Mouse (Mus musculus): ENCODE results near the gene Dock11. TPM values are rescaled to one million over a fixed set of nuclear protein-coding genes. Genes with fewer than 3 reads are reported as not detected.
A peak's percentile ranks its signal among the peaks of the same experiment; 100 is the strongest.

The Dock11 gene
- polyA plus RNA-seq, 1 experiment = 2.2 TPM

DNA sequence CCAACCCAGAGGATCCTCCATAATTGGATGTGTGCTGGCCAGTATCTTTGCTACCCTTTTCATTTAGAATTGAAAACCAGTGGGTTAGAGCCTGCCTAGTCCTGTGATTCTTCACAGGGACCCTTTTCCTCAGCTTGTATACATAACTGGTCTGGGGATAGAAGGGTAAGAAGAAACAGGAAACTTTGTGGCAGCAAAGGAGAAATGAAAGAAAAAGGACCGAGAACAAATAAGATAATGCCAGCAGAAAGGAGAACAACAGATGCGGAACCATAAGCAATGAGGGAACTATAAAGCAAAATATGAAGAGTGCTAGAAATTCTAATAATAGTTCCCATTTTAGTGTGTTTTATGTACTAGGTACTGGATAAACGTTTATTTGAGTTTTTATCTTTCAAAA, 212.7 kb downstream of the Dock11 start:
- no peaks in the 10 kb centered on the region for H3K36me3 ChIP-seq (ENCODE audit: control insufficient read depth, insufficient read depth)
- no peak overlapping the region for H3K4me3 ChIP-seq (ENCODE audit: insufficient read depth, poor library complexity, severe bottlenecking)
- no peaks in the 10 kb centered on the region for H3K79me2 ChIP-seq (ENCODE audit: control insufficient read depth, insufficient read depth)
- no peaks in the 10 kb centered on the region for H3K79me3 ChIP-seq (ENCODE audit: low read depth)
- no peaks in the 10 kb centered on the region for H3K27me3 ChIP-seq (ENCODE audit: control insufficient read depth, insufficient read depth, insufficient read length)
- no peak overlapping the region for H3ac ChIP-seq (ENCODE audit: control insufficient read depth, insufficient read length, low read depth)
- TF ChIP-seq MAX (IDR thresholded peaks at IDR 0.05) (no peak), USF1 (IDR thresholded peaks at IDR 0.05; ENCODE audit: low read depth) (no peak), MYOD1 (IDR thresholded peaks at IDR 0.05; ENCODE audit: control insufficient read depth, insufficient read length, low read depth) (no peak), FOSL1 (IDR thresholded peaks at IDR 0.05; ENCODE audit: insufficient read depth, low read length, poor library complexity, severe bottlenecking) (no peak), CEBPB (IDR thresholded peaks at IDR 0.05; ENCODE audit: low read depth) (no peak), MYOG (IDR thresholded peaks at IDR 0.05; ENCODE audit: control insufficient read depth, extremely low read depth, insufficient read length) (no peak), CTCF (IDR thresholded peaks at IDR 0.05; ENCODE audit: control insufficient read depth, insufficient read depth, insufficient read length) (no peak)

DNA sequence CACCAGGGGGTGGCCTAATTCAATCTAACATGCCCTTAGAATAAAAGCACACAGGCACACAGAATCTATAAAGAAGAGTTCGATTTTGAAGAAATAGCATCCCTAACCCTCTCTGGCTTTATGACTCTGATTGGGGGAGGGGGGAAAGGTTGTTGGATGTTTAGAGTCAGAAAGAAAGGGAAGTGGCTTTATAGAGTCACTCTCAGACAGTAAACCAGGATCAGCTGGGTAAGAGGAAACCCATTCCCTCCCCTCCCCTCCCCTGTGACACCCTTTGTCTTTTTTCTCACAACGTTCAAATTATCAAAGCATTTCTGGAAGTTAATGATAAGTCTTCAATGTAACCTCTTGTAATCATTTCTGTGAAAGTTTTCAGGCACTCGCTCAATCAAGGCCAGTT, 220.0 kb downstream of the Dock11 start:
- Histone ChIP-seq H3K79me3 (ENCODE audit: low read depth) (peaks cover 1% of the 10 kb centered on the region), H3K27me3 (ENCODE audit: control insufficient read depth, insufficient read depth, insufficient read length) (no peaks in the 10 kb centered on the region), H3K4me3 (ENCODE audit: insufficient read depth, poor library complexity, severe bottlenecking) (no peak overlapping the region), H3ac (ENCODE audit: control insufficient read depth, insufficient read length, low read depth) (no peak overlapping the region), H3K79me2 (ENCODE audit: control insufficient read depth, insufficient read depth) (no peaks in the 10 kb centered on the region), H3K36me3 (ENCODE audit: control insufficient read depth, insufficient read depth) (no peaks in the 10 kb centered on the region)
- no peak for TF ChIP-seq FOSL1 (IDR thresholded peaks at IDR 0.05; ENCODE audit: insufficient read depth, low read length, poor library complexity, severe bottlenecking)
- no peak for TF ChIP-seq MYOD1 (IDR thresholded peaks at IDR 0.05; ENCODE audit: control insufficient read depth, insufficient read length, low read depth)
- TF ChIP-seq MAX (IDR thresholded peaks at IDR 0.05) = no peak
- no peak for TF ChIP-seq USF1 (IDR thresholded peaks at IDR 0.05; ENCODE audit: low read depth)
- no peak for TF ChIP-seq CTCF (IDR thresholded peaks at IDR 0.05; ENCODE audit: control insufficient read depth, insufficient read depth, insufficient read length)
- TF ChIP-seq MYOG (IDR thresholded peaks at IDR 0.05; ENCODE audit: control insufficient read depth, extremely low read depth, insufficient read length) = no peak
- TF ChIP-seq CEBPB (IDR thresholded peaks at IDR 0.05; ENCODE audit: low read depth) = no peak

DNA sequence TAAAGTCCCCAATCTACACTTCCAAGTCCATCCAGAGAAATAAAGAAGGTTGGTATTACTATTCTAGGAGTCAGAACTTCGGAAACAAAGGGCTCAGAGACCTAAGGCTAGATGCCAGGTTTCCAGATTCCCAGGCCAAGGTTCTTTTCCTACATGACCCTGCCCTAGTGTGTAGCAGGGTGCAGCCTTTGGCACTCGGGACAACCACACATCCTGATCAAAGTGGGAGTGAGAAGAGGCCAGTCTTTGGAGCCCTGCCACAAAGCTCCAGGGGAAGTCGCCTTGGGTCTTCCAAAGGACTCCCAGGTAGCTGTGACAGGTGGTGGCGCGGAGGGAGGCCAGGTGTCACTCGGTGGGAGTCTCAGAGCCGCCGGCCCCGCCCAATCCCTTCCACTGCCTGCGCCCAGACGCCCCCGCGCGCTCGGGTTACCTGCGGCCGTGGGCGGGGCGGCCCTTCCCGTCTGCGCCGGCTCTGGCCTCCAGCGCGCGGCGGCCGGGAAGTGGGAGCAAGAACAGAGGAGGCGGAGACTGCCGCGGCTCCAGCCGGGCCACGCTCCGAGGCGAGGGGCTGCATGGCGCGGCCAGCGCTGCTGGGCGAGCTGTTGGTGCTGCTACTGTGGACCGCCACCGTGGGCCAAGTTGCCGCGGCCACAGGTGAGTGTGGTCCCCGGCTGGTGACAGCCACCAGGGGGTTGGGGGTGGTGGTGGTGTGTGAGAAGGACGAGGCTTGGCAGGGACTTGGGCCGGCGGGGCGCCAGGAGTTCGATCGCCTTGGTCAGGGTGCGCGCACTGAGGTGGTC, 223.2 kb downstream of the Dock11 start, which contains the start of gene Il13ra1:
Gene Il13ra1, plus strand, starts transcription at position 489 of the 800 bp plus-strand sequence.
- Histone ChIP-seq H3K79me3 (ENCODE audit: low read depth) (peaks cover 1% of the 10 kb centered on the region), H3K36me3 (ENCODE audit: control insufficient read depth, insufficient read depth) (no peaks in the 10 kb centered on the region), H3K4me3 (ENCODE audit: insufficient read depth, poor library complexity, severe bottlenecking) (peak within 1 kb of the TSS; percentile 26), H3K79me2 (ENCODE audit: control insufficient read depth, insufficient read depth) (no peaks in the 10 kb centered on the region), H3K27me3 (ENCODE audit: control insufficient read depth, insufficient read depth, insufficient read length) (no peaks in the 10 kb centered on the region), H3ac (ENCODE audit: control insufficient read depth, insufficient read length, low read depth) (peak within 1 kb of the TSS; percentile 90)
- no peak for TF ChIP-seq MYOG (IDR thresholded peaks at IDR 0.05; ENCODE audit: control insufficient read depth, extremely low read depth, insufficient read length)
- TF ChIP-seq USF1 (IDR thresholded peaks at IDR 0.05; ENCODE audit: low read depth) = no peak
- no peak for TF ChIP-seq FOSL1 (IDR thresholded peaks at IDR 0.05; ENCODE audit: insufficient read depth, low read length, poor library complexity, severe bottlenecking)
- no peak for TF ChIP-seq MAX (IDR thresholded peaks at IDR 0.05)
- TF ChIP-seq MYOD1 (IDR thresholded peaks at IDR 0.05; ENCODE audit: control insufficient read depth, insufficient read length, low read depth) = no peak
- TF ChIP-seq CEBPB (IDR thresholded peaks at IDR 0.05; ENCODE audit: low read depth) = no peak
- no peak for TF ChIP-seq CTCF (IDR thresholded peaks at IDR 0.05; ENCODE audit: control insufficient read depth, insufficient read depth, insufficient read length)

DNA sequence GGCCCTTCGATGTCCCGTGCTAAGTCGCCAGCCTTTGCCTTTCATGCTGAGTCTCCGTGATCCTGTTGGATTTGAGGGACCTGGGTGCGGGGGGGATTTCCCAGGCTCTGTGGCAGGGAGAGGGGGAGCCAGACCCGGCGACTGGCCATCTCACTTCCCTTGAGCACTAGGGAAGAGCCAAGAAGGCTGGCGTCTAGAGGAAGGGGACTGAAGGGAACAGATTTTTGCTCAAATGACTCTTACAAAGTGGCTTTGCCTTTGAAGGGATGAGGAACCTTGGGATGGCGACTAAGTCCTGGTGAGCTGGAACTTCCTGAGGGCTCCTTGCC, 223.8 kb downstream of the Dock11 start:
- Histone ChIP-seq H3ac (ENCODE audit: control insufficient read depth, insufficient read length, low read depth) (peak overlapping the region; percentile 90), H3K79me3 (ENCODE audit: low read depth) (peaks cover 1% of the 10 kb centered on the region), H3K79me2 (ENCODE audit: control insufficient read depth, insufficient read depth) (no peaks in the 10 kb centered on the region), H3K27me3 (ENCODE audit: control insufficient read depth, insufficient read depth, insufficient read length) (no peaks in the 10 kb centered on the region), H3K4me3 (ENCODE audit: insufficient read depth, poor library complexity, severe bottlenecking) (peak overlapping the region; percentile 26), H3K36me3 (ENCODE audit: control insufficient read depth, insufficient read depth) (no peaks in the 10 kb centered on the region)
- no peak for TF ChIP-seq USF1 (IDR thresholded peaks at IDR 0.05; ENCODE audit: low read depth)
- no peak for TF ChIP-seq MAX (IDR thresholded peaks at IDR 0.05)
- TF ChIP-seq MYOG (IDR thresholded peaks at IDR 0.05; ENCODE audit: control insufficient read depth, extremely low read depth, insufficient read length) = no peak
- no peak for TF ChIP-seq CTCF (IDR thresholded peaks at IDR 0.05; ENCODE audit: control insufficient read depth, insufficient read depth, insufficient read length)
- TF ChIP-seq FOSL1 (IDR thresholded peaks at IDR 0.05; ENCODE audit: insufficient read depth, low read length, poor library complexity, severe bottlenecking) = no peak
- no peak for TF ChIP-seq MYOD1 (IDR thresholded peaks at IDR 0.05; ENCODE audit: control insufficient read depth, insufficient read length, low read depth)

DNA sequence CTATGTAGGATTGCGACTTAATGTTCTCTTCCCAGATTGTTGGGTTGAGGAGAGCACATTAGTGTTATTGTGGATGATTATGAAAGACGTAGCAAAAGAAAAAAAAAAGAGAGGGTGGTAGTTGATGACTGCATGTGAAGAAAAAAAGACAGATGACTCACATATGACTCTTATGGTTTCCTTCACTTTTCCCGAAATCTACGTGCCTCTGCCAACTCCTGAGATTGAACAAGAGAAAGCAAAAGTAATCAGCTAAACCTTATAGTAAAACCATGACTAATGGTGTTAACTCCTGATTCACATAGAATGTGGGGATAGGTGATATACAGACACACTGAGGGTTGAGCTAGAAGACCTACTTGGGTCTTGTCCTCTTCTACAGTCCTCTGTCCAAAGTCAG, 226.5 kb downstream of the Dock11 start:
- H3K27me3 ChIP-seq (ENCODE audit: control insufficient read depth, insufficient read depth, insufficient read length) = no peaks in the 10 kb centered on the region
- H3K4me3 ChIP-seq (ENCODE audit: insufficient read depth, poor library complexity, severe bottlenecking) = no peak overlapping the region
- no peaks in the 10 kb centered on the region for H3K36me3 ChIP-seq (ENCODE audit: control insufficient read depth, insufficient read depth)
- TF ChIP-seq MYOG (IDR thresholded peaks at IDR 0.05; ENCODE audit: control insufficient read depth, extremely low read depth, insufficient read length) = no peak
- no peak for TF ChIP-seq FOSL1 (IDR thresholded peaks at IDR 0.05; ENCODE audit: insufficient read depth, low read length, poor library complexity, severe bottlenecking)
- no peak for TF ChIP-seq MYOD1 (IDR thresholded peaks at IDR 0.05; ENCODE audit: control insufficient read depth, insufficient read length, low read depth)
- no peak for TF ChIP-seq USF1 (IDR thresholded peaks at IDR 0.05; ENCODE audit: low read depth)
- no peak for TF ChIP-seq MAX (IDR thresholded peaks at IDR 0.05)
- no peak for TF ChIP-seq CEBPB (IDR thresholded peaks at IDR 0.05; ENCODE audit: low read depth)
- no peak for TF ChIP-seq CTCF (IDR thresholded peaks at IDR 0.05; ENCODE audit: control insufficient read depth, insufficient read depth, insufficient read length)
- no peaks in the 10 kb centered on the region for H3K79me2 ChIP-seq (ENCODE audit: control insufficient read depth, insufficient read depth)
- H3ac ChIP-seq (ENCODE audit: control insufficient read depth, insufficient read length, low read depth) = no peak overlapping the region
- H3K79me3 ChIP-seq (ENCODE audit: low read depth) = peaks cover 1% of the 10 kb centered on the region

Other genes with a start within 250 kb of the Dock11 start
- 6.3 TPM for gene Il13ra1, start 223.3 kb downstream of the Dock11 start, polyA plus RNA-seq (2012; fragmentation: generic; extraction: Trizol)

All from C2C12 (cell line).